Mouse (Mus musculus) CH12.LX (cell line): Measurements from ENCODE around the gene Tymp. TPM values are rescaled to one million over a fixed set of nuclear protein-coding genes. Genes with fewer than 3 reads are reported as not detected.

Source experiments
- DNase-seq: peaks from one replicate; pipeline ENCODE4 v3.0.0-alpha.2; 2013; ENCODE audit errors: extremely low read depth
- H3K27ac ChIP-seq: 2 replicates; pipeline ENCODE4 v1.5.1; 2012; ENCODE audit warnings: low read depth, mild to moderate bottlenecking, control low read depth, moderate library complexity; ENCODE audit not compliant: insufficient read depth
- H3K27me3 ChIP-seq: replicated peaks from 2 replicates; pipeline ENCODE3; 2012; ENCODE audit warnings: inconsistent platforms
- H3K36me3 ChIP-seq, 2 experiments: replicated peaks in 1 of 2; 2 replicates each; pipeline versions ENCODE3 to v1.6.1; 2012; ENCODE audit warnings: inconsistent platforms in 1 of 2, low read length in 1 of 2, mild to moderate bottlenecking in 1 of 2, mixed read lengths in 1 of 2, moderate library complexity in 1 of 2; ENCODE audit not compliant: control insufficient read depth in 1 of 2, insufficient read depth in 1 of 2
- H3K4me1 ChIP-seq, 2 experiments: 2 replicates each; pipeline ENCODE4 v1.6.1; 2012; ENCODE audit warnings: inconsistent platforms in 1 of 2, moderate library complexity in 1 of 2; ENCODE audit not compliant: insufficient read depth in 2 of 2, control insufficient read depth in 1 of 2
- H3K4me2 ChIP-seq: 2 replicates; pipeline ENCODE4 v1.6.1; 2012; ENCODE audit warnings: low read depth, mild to moderate bottlenecking, control low read depth; ENCODE audit not compliant: poor library complexity, insufficient read depth, severe bottlenecking
- H3K4me3 ChIP-seq, 3 experiments: fragments of 150-350 bp in 1 of 3; sonication (generic) in 1 of 3; replicated peaks in 1 of 3; 2 replicates each; pipeline versions ENCODE3 to v1.5.1; 2011 to 2012; ENCODE audit warnings: low read depth in 2 of 3, low read length in 2 of 3, mild to moderate bottlenecking in 2 of 3, moderate library complexity in 2 of 3, control low read depth in 1 of 3, improper control_type of control experiment in 1 of 3, inconsistent platforms in 1 of 3, mixed read lengths in 1 of 3; ENCODE audit not compliant: poor library complexity in 1 of 3
- H3K79me2 ChIP-seq: replicated peaks from 2 replicates; pipeline ENCODE4 v1.6.1; 2012; ENCODE audit warnings: mild to moderate bottlenecking, moderate library complexity; ENCODE audit not compliant: control insufficient read depth, poor library complexity, insufficient read depth, severe bottlenecking; ENCODE audit errors: extremely low read depth
- H3K9ac ChIP-seq: 2 replicates; pipeline ENCODE4 v1.6.1; 2012; ENCODE audit warnings: low read depth, mild to moderate bottlenecking, control low read depth, moderate library complexity; ENCODE audit not compliant: insufficient read depth
- H3K9me3 ChIP-seq: replicated peaks from 2 replicates; pipeline ENCODE3; 2012; ENCODE audit warnings: low read length, inconsistent platforms, mixed read lengths
- BHLHE40 ChIP-seq: IDR thresholded peaks from 2 replicates; pipeline ENCODE4 v1.6.1; 2011; ENCODE audit warnings: mild to moderate bottlenecking, low read depth, low read length, improper control_type of control experiment
- CHD1 ChIP-seq: IDR thresholded peaks from 2 replicates; pipeline ENCODE4 v1.6.1; 2012; ENCODE audit warnings: low read depth, low read length, improper control_type of control experiment, inconsistent platforms
- CHD2 ChIP-seq: IDR thresholded peaks from 2 replicates; pipeline ENCODE4 v1.6.1; 2011; ENCODE audit warnings: low read length, improper control_type of control experiment
- CTCF ChIP-seq, 2 experiments: IDR thresholded peaks in 1 of 2; conservative IDR thresholded peaks in 1 of 2; 2 replicates each; pipeline ENCODE4 v1.5.1; 2011 to 2012; ENCODE audit warnings: low read depth in 2 of 2, low read length in 2 of 2, improper control_type of control experiment in 1 of 2, inconsistent platforms in 1 of 2, mild to moderate bottlenecking in 1 of 2, moderate library complexity in 1 of 2
- E2F4 ChIP-seq: IDR thresholded peaks from 2 replicates; pipeline ENCODE4 v1.6.1; 2011; ENCODE audit warnings: low read depth, low read length, improper control_type of control experiment; ENCODE audit not compliant: insufficient replicate concordance
- ELF1 ChIP-seq: IDR thresholded peaks from 2 replicates; pipeline ENCODE4 v1.6.1; 2014; ENCODE audit warnings: low read depth, mild to moderate bottlenecking, inconsistent platforms, low read length, improper control_type of control experiment
- EP300 ChIP-seq: IDR thresholded peaks from 2 replicates; pipeline ENCODE4 v1.6.1; 2011; ENCODE audit warnings: low read length, improper control_type of control experiment
- ETS1 ChIP-seq: conservative IDR thresholded peaks from 2 replicates; pipeline ENCODE4 v1.6.1; 2012; ENCODE audit warnings: low read depth, mild to moderate bottlenecking, inconsistent platforms, low read length, improper control_type of control experiment, moderate library complexity
- GABPA ChIP-seq: IDR thresholded peaks from 2 replicates; pipeline ENCODE4 v1.6.1; 2012; ENCODE audit warnings: low read depth, low read length, improper control_type of control experiment, inconsistent platforms; ENCODE audit not compliant: insufficient replicate concordance
- HCFC1 ChIP-seq: IDR thresholded peaks from 2 replicates; pipeline ENCODE4 v1.6.1; 2012; ENCODE audit warnings: low read depth, mild to moderate bottlenecking, inconsistent platforms, low read length, improper control_type of control experiment
- IRF4 ChIP-seq: IDR thresholded peaks from 2 replicates; pipeline ENCODE4 v1.6.1; 2014; ENCODE audit warnings: low read depth, mild to moderate bottlenecking, inconsistent platforms, low read length, improper control_type of control experiment
- JUN ChIP-seq: IDR thresholded peaks from 2 replicates; pipeline ENCODE4 v1.6.1; 2011; ENCODE audit warnings: low read depth, mild to moderate bottlenecking, low read length, improper control_type of control experiment, moderate library complexity; ENCODE audit not compliant: insufficient read depth
- JUND ChIP-seq: conservative IDR thresholded peaks from 2 replicates; pipeline ENCODE4 v1.6.1; 2011; ENCODE audit warnings: low read depth, low read length, improper control_type of control experiment
- KAT2A ChIP-seq: IDR thresholded peaks from 2 replicates; pipeline ENCODE4 v1.6.1; 2012; ENCODE audit warnings: low read length, improper control_type of control experiment, inconsistent platforms; ENCODE audit not compliant: insufficient replicate concordance
- MAFK ChIP-seq: IDR thresholded peaks from 2 replicates; pipeline ENCODE4 v1.6.1; 2011; ENCODE audit warnings: low read length, improper control_type of control experiment; ENCODE audit not compliant: insufficient replicate concordance
- MAX ChIP-seq: IDR thresholded peaks from 2 replicates; pipeline ENCODE4 v1.6.1; 2011; ENCODE audit warnings: low read length, improper control_type of control experiment
- MAZ ChIP-seq: IDR thresholded peaks from 2 replicates; pipeline ENCODE4 v1.6.1; 2012; ENCODE audit warnings: low read depth, mild to moderate bottlenecking, inconsistent platforms, low read length, improper control_type of control experiment, moderate library complexity
- MEF2A ChIP-seq: IDR thresholded peaks from 2 replicates; pipeline ENCODE4 v1.6.1; 2014; ENCODE audit warnings: low read depth, mild to moderate bottlenecking, inconsistent platforms, low read length, improper control_type of control experiment, borderline replicate concordance
- MXI1 ChIP-seq: IDR thresholded peaks from 2 replicates; pipeline ENCODE4 v1.6.1; 2011; ENCODE audit warnings: mild to moderate bottlenecking, low read depth, low read length, improper control_type of control experiment
- MYC ChIP-seq: IDR thresholded peaks from 2 replicates; pipeline ENCODE4 v1.6.1; 2011; ENCODE audit warnings: low read depth, mild to moderate bottlenecking, improper control_type of control experiment, low read length
- NELFE ChIP-seq: IDR thresholded peaks from 2 replicates; pipeline ENCODE4 v1.6.1; 2011; ENCODE audit warnings: low read depth, low read length, improper control_type of control experiment
- NRF1 ChIP-seq: IDR thresholded peaks from 2 replicates; pipeline ENCODE4 v1.6.1; 2014; ENCODE audit warnings: low read depth, mild to moderate bottlenecking, inconsistent platforms, low read length, improper control_type of control experiment, moderate library complexity
- PAX5 ChIP-seq: IDR thresholded peaks from 2 replicates; pipeline ENCODE4 v1.6.1; 2012; ENCODE audit warnings: low read length, inconsistent platforms, mixed read lengths
- POLR2A ChIP-seq: IDR thresholded peaks from 2 replicates; pipeline ENCODE4 v1.6.1; 2011; ENCODE audit warnings: low read depth, mild to moderate bottlenecking, improper control_type of control experiment, low read length
- POLR2AphosphoS2 ChIP-seq: IDR thresholded peaks from 2 replicates; pipeline ENCODE4 v1.6.1; 2011; ENCODE audit warnings: low read depth, low read length, improper control_type of control experiment
- RAD21 ChIP-seq: IDR thresholded peaks from 2 replicates; pipeline ENCODE4 v1.6.1; 2011; ENCODE audit warnings: low read depth, mild to moderate bottlenecking, low read length, improper control_type of control experiment, moderate library complexity
- RCOR1 ChIP-seq: conservative IDR thresholded peaks from 2 replicates; pipeline ENCODE4 v1.6.1; 2012; ENCODE audit warnings: low read depth, mild to moderate bottlenecking, inconsistent platforms, low read length, improper control_type of control experiment
- SIN3A ChIP-seq: IDR thresholded peaks from 2 replicates; pipeline ENCODE4 v1.6.1; 2012; ENCODE audit warnings: low read length, improper control_type of control experiment, inconsistent platforms
- SMC3 ChIP-seq: IDR thresholded peaks from 2 replicates; pipeline ENCODE4 v1.6.1; 2011; ENCODE audit warnings: low read depth, low read length, improper control_type of control experiment
- TBP ChIP-seq: conservative IDR thresholded peaks from 2 replicates; pipeline ENCODE4 v1.6.1; 2011; ENCODE audit warnings: low read depth, low read length, improper control_type of control experiment
- TCF12 ChIP-seq: IDR thresholded peaks from 2 replicates; pipeline ENCODE4 v1.6.1; 2014; ENCODE audit warnings: low read depth, mild to moderate bottlenecking, inconsistent platforms, low read length, improper control_type of control experiment
- UBTF ChIP-seq: IDR thresholded peaks from 2 replicates; pipeline ENCODE4 v1.6.1; 2012; ENCODE audit warnings: low read depth, mild to moderate bottlenecking, inconsistent platforms, low read length, improper control_type of control experiment, moderate library complexity
- USF1 ChIP-seq: IDR thresholded peaks from 2 replicates; pipeline ENCODE4 v1.6.1; 2014; ENCODE audit warnings: low read depth, mild to moderate bottlenecking, inconsistent platforms, low read length, improper control_type of control experiment
- USF2 ChIP-seq: conservative IDR thresholded peaks from 2 replicates; pipeline ENCODE4 v1.6.1; 2011; ENCODE audit warnings: low read depth, low read length, improper control_type of control experiment
- ZC3H11A ChIP-seq: IDR thresholded peaks from 2 replicates; pipeline ENCODE4 v1.6.1; 2012; ENCODE audit warnings: low read depth, mild to moderate bottlenecking, inconsistent platforms, low read length, improper control_type of control experiment
- ZKSCAN1 ChIP-seq: IDR thresholded peaks from 2 replicates; pipeline ENCODE4 v1.6.1; 2012; ENCODE audit warnings: low read depth, inconsistent platforms, low read length, improper control_type of control experiment, borderline replicate concordance
- ZMIZ1 ChIP-seq: IDR thresholded peaks from 2 replicates; pipeline ENCODE4 v1.6.1; 2012; ENCODE audit warnings: low read depth, mild to moderate bottlenecking, inconsistent platforms, low read length, improper control_type of control experiment
- ZNF384 ChIP-seq: IDR thresholded peaks from 2 replicates; pipeline ENCODE4 v1.6.1; 2012; ENCODE audit warnings: low read depth, low read length, improper control_type of control experiment, inconsistent platforms
- dilution Hi-C: fragments of 300-500 bp; cut with MboI; formaldehyde crosslinking; loops from 2 replicates; pipeline ENCODE4 v1.14.3; 2020; ENCODE audit warnings: low sequenced_read_pairs; ENCODE audit not compliant: extremely low pct_unique_long_range_greater_than_20kb, extremely low pct_ligation_motif_present
- in situ Hi-C: fragments of 300-500 bp; cut with MboI; formaldehyde crosslinking; loops from 3 replicates; pipeline ENCODE4 v1.14.3; 2019; ENCODE audit warnings: low sequenced_read_pairs, low pct_ligation_motif_present, low pct_unique_long_range_greater_than_20kb, mixed read lengths
- polyA plus RNA-seq: library from polyadenylated mRNA; unstranded; fragments of >175 nt; gene quantifications from 2 replicates; pipeline ENCODE4 v1.2.1, GENCODE M21; 2012; ENCODE audit warnings: low read depth; ENCODE audit not compliant: insufficient read length
- total RNA-seq, 2 experiments: library from RNA; depleted of rRNA; stranded (reverse); fragments of 300-350 nt in 1 of 2; fragments of >200 nt in 1 of 2; gene quantifications; 2 replicates each; pipeline ENCODE4 v1.2.3; 2012 to 2014

Gene Tymp
- total and polyA plus RNA-seq, 3 experiments = 1.4 to 2.4 (median 1.5) TPM

DNA sequence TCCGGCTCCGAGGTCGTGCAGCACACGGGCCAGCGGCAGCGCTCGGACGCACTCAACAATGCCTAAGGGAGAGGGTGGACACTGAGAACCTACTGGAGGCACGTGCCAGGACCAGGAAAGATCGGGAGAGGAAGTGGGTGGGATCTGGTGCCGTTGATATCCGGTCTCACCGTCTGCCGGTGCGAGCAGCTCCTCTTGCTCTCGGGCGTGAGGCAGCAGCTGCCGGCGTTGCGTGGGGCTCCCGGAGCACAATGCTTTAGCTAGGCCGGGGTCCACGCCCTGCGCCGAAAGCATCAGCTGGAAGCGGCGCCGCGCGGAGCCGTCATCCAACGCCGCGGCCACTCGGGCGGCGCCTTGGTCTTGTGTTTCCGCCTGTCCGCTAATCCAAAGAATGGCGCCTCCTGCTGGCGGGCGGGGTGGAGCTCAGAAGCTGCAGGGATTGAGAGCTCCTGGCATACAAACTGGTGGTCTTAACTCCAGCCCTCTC, 3.0 kb downstream of the Tymp start, which contains the start of gene Sco2:
Sco2 (minus strand) TSS at position 85 of the 487 bp plus-strand sequence.
- TF ChIP-seq CHD2 (no peak), MAX (peak; percentile 94), MXI1 (peak; percentile 82; the same call in 1 of the 2 replicates), ETS1 (no peak), IRF4 (0 out of 2 replicates have a peak, but pooled peaks have one; percentile 4), EP300 (no peak), BHLHE40 (peak; percentile 95), E2F4 (no peak), HCFC1 (peak; percentile 56), NRF1 (no peak), RCOR1 (no peak), SIN3A (peak; percentile 71; the same call in 1 of the 2 replicates), MEF2A (0 out of 2 replicates have a peak, but pooled peaks have one; percentile 38), RAD21 (no peak; the same call in 1 of the 2 replicates), ZKSCAN1 (no peak), KAT2A (0 out of 2 replicates have a peak, but pooled peaks have one; percentile 22), UBTF (no peak), TCF12 (peak; percentile 12; the same call in 1 of the 2 replicates), NELFE (peak; percentile 63; the same call in 1 of the 2 replicates), ZC3H11A (no peak), TBP (no peak), MAZ (no peak), MYC (peak; percentile 75), PAX5 (no peak), POLR2A (peak; percentile 77), ZMIZ1 (no peak; the same call in 1 of the 2 replicates), JUN (no peak), CTCF (conservative IDR thresholded peaks at IDR 0.05 in 1 of 2, IDR thresholded peaks at IDR 0.05 in 1 of 2; ENCODE audit: low read depth in 2 of 2, low read length in 2 of 2) (peak; percentile 38 to 86; a peak in 3 of 4 replicates), MAFK (no peak), USF1 (0 out of 2 replicates have a peak, but pooled peaks have one; percentile 16), ELF1 (peak; percentile 69; the same call in 1 of the 2 replicates), JUND (no peak), SMC3 (peak; percentile 64), CHD1 (no peak), GABPA (no peak), USF2 (0 out of 2 replicates have a peak, but pooled peaks have one; percentile 12), POLR2AphosphoS2 (no peak), ZNF384 (no peak)
- H3K79me2 ChIP-seq = no peaks in the 10 kb centered on the region
- no peaks in the 10 kb centered on the region for H3K27me3 ChIP-seq
- H3K9me3 ChIP-seq = peaks cover 9% of the 10 kb centered on the region
- in situ Hi-C loops (loop anchor here (25.0 kb wide), 1 partner anchor 262 kb away; the partner anchor contains the start of gene Tubgcp6), dilution Hi-C loops (no loop called here)
- peaks cover 38 to 41% of the 10 kb centered on the region in 2 experiments for H3K36me3 ChIP-seq
- peak; percentile 89 for DNase-seq
- H3K9ac ChIP-seq = peak within 1 kb of the TSS; percentile 83
- peak within 1 kb of the TSS; percentile 65 for H3K4me2 ChIP-seq
- H3K27ac ChIP-seq = peak within 1 kb of the TSS; percentile 83
- H3K4me3 ChIP-seq = peak within 1 kb of the TSS; percentile 80 to 96 (median 81)
- H3K4me1 ChIP-seq = peaks cover 0 to 26% of the 10 kb centered on the region in 2 experiments; a peak in 2 of 4 replicates
